Mouse (Mus musculus) hematopoietic multipotent progenitor cell, adult 10-12 weeks (in vitro differentiated cells): ENCODE results near the gene Cd37. TPM values are rescaled to one million over a fixed set of nuclear protein-coding genes. Genes with fewer than 3 reads are reported as not detected.

Experiments used
- polyA plus RNA-seq: library from polyadenylated mRNA; stranded (reverse); fragments of >175 nt; gene quantifications from 2 replicates; pipeline ENCODE4 v1.2.3, GENCODE M21; 2012; ENCODE audit warnings: low replicate concordance

The Cd37 gene
- 1,076 and 1,868 TPM in 2 replicates for polyA plus RNA-seq

GRCm38 (mm10) chr7:45238723-45239496, at the start of gene Cd37:
Cd37 (minus strand) TSS chr7:45239115.

GRCm38 (mm10) chr7:45277136-45277760, 38.3 kb upstream of the Cd37 start, which contains the start of gene Slc6a21:
Slc6a21 (plus strand) TSS chr7:45277513.

GRCm38 (mm10) chr7:45240633-45241388, 1.9 kb upstream of the Cd37 start, which contains the start of gene Slc6a16:
Slc6a16 (plus strand) TSS chr7:45241085.

GRCm38 (mm10) chr7:45215673-45216441, 23.1 kb downstream of the Cd37 start, which contains the start of gene Tead2:
Tead2 (plus strand) TSS chr7:45215753.

GRCm38 (mm10) chr7:45211851-45212251, 27.1 kb downstream of the Cd37 start, which contains the start of gene Dkkl1:
Dkkl1 (minus strand) TSS chr7:45212147.

GRCm38 (mm10) chr7:45204380-45205143, 34.4 kb downstream of the Cd37 start, which contains the start of gene Ccdc155:
Ccdc155 (minus strand) TSS chr7:45204892.

Other genes with a start within 250 kb of the Cd37 start
- gene Irf3, start 241.5 kb downstream of the Cd37 start, polyA plus RNA-seq, result 121 and 237 TPM in 2 replicates
- gene Bcl2l12, start 240.4 kb downstream of the Cd37 start, polyA plus RNA-seq, result 98.8 and 137 TPM in 2 replicates
- 147 and 361 TPM in 2 replicates for gene Scaf1, start 222.8 kb downstream of the Cd37 start, polyA plus RNA-seq
- gene Rras, start 221.2 kb downstream of the Cd37 start, polyA plus RNA-seq, result 20.4 and 47.3 TPM in 2 replicates
- gene Prr12, start 186.2 kb downstream of the Cd37 start, polyA plus RNA-seq, result 91.8 and 211 TPM in 2 replicates
- 110 and 117 TPM in 2 replicates for gene Nosip, start 176.7 kb downstream of the Cd37 start, polyA plus RNA-seq
- gene Prrg2, start 176.4 kb downstream of the Cd37 start, polyA plus RNA-seq, result 21.9 and 40.2 TPM in 2 replicates
- gene Rcn3, start 146.9 kb downstream of the Cd37 start, polyA plus RNA-seq, result 45.4 and 68.2 TPM in 2 replicates
- gene Fcgrt, start 135.3 kb downstream of the Cd37 start, polyA plus RNA-seq, result 210 and 322 TPM in 2 replicates
- 79.7 and 146 TPM in 2 replicates for gene Rps11, start 114.7 kb downstream of the Cd37 start, polyA plus RNA-seq
- gene Rpl13a, start 110.4 kb downstream of the Cd37 start, polyA plus RNA-seq, result 6,038 and 6,758 TPM in 2 replicates
- 0.59 and 3.0 TPM in 2 replicates for gene Gm45713, start 102.9 kb downstream of the Cd37 start, polyA plus RNA-seq
- 106 and 107 TPM in 2 replicates for gene Flt3l, start 102.7 kb downstream of the Cd37 start, polyA plus RNA-seq
- gene Pih1d1, start 84.8 kb downstream of the Cd37 start, polyA plus RNA-seq, result 35.7 and 44.2 TPM in 2 replicates
- gene Aldh16a1, start 84.5 kb downstream of the Cd37 start, polyA plus RNA-seq, result 98.2 and 154 TPM in 2 replicates
- gene Slc17a7, start 75.2 kb downstream of the Cd37 start, polyA plus RNA-seq, result 0.10 and 0.24 TPM in 2 replicates
- 0.10 TPM in 1 of 2 replicates, not detected in the other for gene Gfy, start 59.5 kb downstream of the Cd37 start, polyA plus RNA-seq
- not detected in 2 replicates for gene Pth2, start 58.1 kb downstream of the Cd37 start, polyA plus RNA-seq
- gene Ccdc155, start 34.2 kb downstream of the Cd37 start, polyA plus RNA-seq, result 0.47 and 0.54 TPM in 2 replicates
- gene Dkkl1, start 27.0 kb downstream of the Cd37 start, polyA plus RNA-seq, result 13.5 and 29.6 TPM in 2 replicates
- 0.09 and 0.62 TPM in 2 replicates for gene Tead2, start 23.4 kb downstream of the Cd37 start, polyA plus RNA-seq
- not detected in 2 replicates for gene Slc6a16, start 2.0 kb upstream of the Cd37 start, polyA plus RNA-seq
- 0.34 and 0.58 TPM in 2 replicates for gene Slc6a21, start 38.4 kb upstream of the Cd37 start, polyA plus RNA-seq
- gene Trpm4, start 94.7 kb upstream of the Cd37 start, polyA plus RNA-seq, result 6.9 and 12.1 TPM in 2 replicates
- not detected in 2 replicates for gene Hrc, start 96.2 kb upstream of the Cd37 start, polyA plus RNA-seq
- 0.28 and 2.0 TPM in 2 replicates for gene Ppfia3, start 127.9 kb upstream of the Cd37 start, polyA plus RNA-seq
- 0.53 TPM in 1 of 2 replicates, not detected in the other for gene Lin7b, start 131.5 kb upstream of the Cd37 start, polyA plus RNA-seq
- 628 and 1,029 TPM in 2 replicates for gene Snrnp70, start 156.6 kb upstream of the Cd37 start, polyA plus RNA-seq
- not detected in 2 replicates for gene Kcna7, start 166.5 kb upstream of the Cd37 start, polyA plus RNA-seq
- 0.08 and 0.28 TPM in 2 replicates for gene Ntf5, start 174.6 kb upstream of the Cd37 start, polyA plus RNA-seq
- not detected in 2 replicates for gene Lhb, start 181.7 kb upstream of the Cd37 start, polyA plus RNA-seq
- gene Gys1, start 195.7 kb upstream of the Cd37 start, polyA plus RNA-seq, result 15.9 and 25.8 TPM in 2 replicates
- 87.7 and 154 TPM in 2 replicates for gene Ruvbl2, start 199.0 kb upstream of the Cd37 start, polyA plus RNA-seq
- gene Ftl1, start 220.8 kb upstream of the Cd37 start, polyA plus RNA-seq, result 6,376 and 13,145 TPM in 2 replicates
- gene Bax, start 227.8 kb upstream of the Cd37 start, polyA plus RNA-seq, result 173 and 185 TPM in 2 replicates
- gene Tulp2, start 242.8 kb upstream of the Cd37 start, polyA plus RNA-seq, result not detected in 2 replicates
- gene Gm45808, start 247.7 kb upstream of the Cd37 start, polyA plus RNA-seq, result not detected in 2 replicates
- 0.81 and 2.1 TPM in 2 replicates for gene Dhdh, start 249.7 kb upstream of the Cd37 start, polyA plus RNA-seq